Mouse (Mus musculus) small intestine, adult 2 months (tissue): ENCODE results near the gene Glrx5. TPM values are rescaled to one million over a fixed set of nuclear protein-coding genes. Genes with fewer than 3 reads are reported as not detected.

ENCODE experiments used
- H3K27ac ChIP-seq: fragments of 200-500 bp; 2 replicates; pipeline ENCODE4 v1.5.1; 2012; ENCODE audit warnings: low read depth, low read length, control low read depth, inconsistent platforms; ENCODE audit not compliant: insufficient read depth
- H3K27me3 ChIP-seq: fragments of 200-500 bp; 2 replicates; pipeline ENCODE4 v1.6.1; 2012; ENCODE audit warnings: mild to moderate bottlenecking, moderate library complexity, low read length, inconsistent platforms; ENCODE audit not compliant: control insufficient read depth, insufficient read depth
- H3K36me3 ChIP-seq: fragments of 200-500 bp; 2 replicates; pipeline ENCODE4 v1.6.1; 2012; ENCODE audit warnings: mild to moderate bottlenecking, low read length, control low read depth, inconsistent platforms; ENCODE audit not compliant: control insufficient read depth, insufficient read depth
- H3K4me1 ChIP-seq: fragments of 200-500 bp; 2 replicates; pipeline ENCODE4 v1.6.1; 2012; ENCODE audit warnings: low read length, inconsistent platforms, mixed read lengths; ENCODE audit not compliant: control insufficient read depth, insufficient read depth, insufficient read length
- H3K4me3 ChIP-seq: fragments of 200-500 bp; 2 replicates; pipeline ENCODE4 v1.5.1; 2012; ENCODE audit warnings: low read depth, mild to moderate bottlenecking, control low read depth, inconsistent platforms, low read length, moderate library complexity
- CTCF ChIP-seq: fragments of 200-500 bp; IDR thresholded peaks from 2 replicates; pipeline ENCODE4 v1.5.1; 2012; ENCODE audit warnings: low read depth, mild to moderate bottlenecking, control low read depth, inconsistent platforms, low read length, moderate library complexity, mixed read lengths; ENCODE audit not compliant: insufficient replicate concordance, insufficient read length; ENCODE audit errors: extremely low read depth
- POLR2A ChIP-seq: fragments of 200-500 bp; IDR thresholded peaks from 2 replicates; pipeline ENCODE4 v1.6.1; 2012; ENCODE audit warnings: low read depth, mild to moderate bottlenecking, control low read depth, inconsistent platforms, low read length, moderate library complexity
- WGBS: fragments of 180-500 bp; shearing (Covaris S2); methylation state at CpG from one replicate; pipeline ENCODE4 v1.1.7; 2018; 5-methylcytosine and 5-hydroxymethylcytosine counted together
- polyA plus RNA-seq: library from polyadenylated mRNA; depleted of rRNA; stranded (reverse); fragments of >200 nt; gene quantifications from 2 replicates; pipeline ENCODE4 v1.2.3, GENCODE M21; 2012

The Glrx5 gene
- polyA plus RNA-seq, 1 experiment = 82.0 TPM

DNA sequence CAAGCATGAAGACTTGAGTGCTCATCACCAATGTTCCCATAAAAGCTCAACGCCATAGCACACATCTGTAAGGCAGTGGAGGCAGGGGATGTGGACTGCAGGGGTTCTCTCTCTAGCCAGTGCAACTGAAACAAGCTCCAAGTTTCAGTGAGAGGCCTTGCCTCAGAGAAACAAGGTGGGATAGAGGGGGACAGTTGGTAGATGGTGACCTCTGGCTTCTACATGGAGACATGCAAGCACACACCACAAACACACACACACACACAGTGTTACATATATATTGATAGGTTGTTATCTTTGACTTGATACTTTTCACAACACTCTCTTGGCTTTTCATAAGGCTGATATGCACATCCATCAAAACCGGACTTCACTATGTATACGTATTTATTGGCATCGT lies 20.2 kb upstream of the Glrx5 start:
- H3K4me1 ChIP-seq = peaks cover 15% of the 10 kb centered on the region
- no peaks in the 10 kb centered on the region for H3K36me3 ChIP-seq
- H3K4me3 ChIP-seq = no peak overlapping the region
- WGBS = 92% methylated on average over 4 of the region's 4 CpGs
- TF ChIP-seq CTCF (no peak), POLR2A (no peak)
- peaks cover 2% of the 10 kb centered on the region; the same call in 1 of the 2 replicates for H3K27me3 ChIP-seq
- no peak overlapping the region for H3K27ac ChIP-seq

DNA sequence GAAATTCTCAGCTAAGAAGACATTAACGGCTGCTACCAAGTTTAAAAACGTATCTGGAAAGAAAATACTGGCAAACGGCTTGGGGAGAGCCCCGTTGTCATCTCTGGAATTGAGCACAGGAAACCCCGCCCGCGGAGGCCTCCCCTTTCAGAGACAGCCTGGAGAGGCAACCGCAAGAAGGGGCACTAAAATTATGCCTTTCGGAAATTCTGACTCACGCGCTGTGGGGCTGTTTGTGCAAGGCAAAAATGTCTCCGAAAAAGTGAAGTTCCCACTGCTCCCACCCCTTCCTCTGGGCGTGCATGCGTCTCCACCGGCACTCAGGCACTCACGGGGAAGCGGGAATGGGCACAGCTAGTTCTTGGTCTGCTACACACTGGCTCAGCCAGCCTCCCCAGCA lies 19.4 kb upstream of the Glrx5 start:
- no peak for TF ChIP-seq CTCF
- TF ChIP-seq POLR2A = no peak
- peaks cover 2% of the 10 kb centered on the region; the same call in 1 of the 2 replicates for H3K27me3 ChIP-seq
- no peaks in the 10 kb centered on the region for H3K36me3 ChIP-seq
- WGBS = 22% methylated on average over 17 of the region's 17 CpGs
- H3K4me1 ChIP-seq = peaks cover 15% of the 10 kb centered on the region
- peak overlapping the region; percentile 29 for H3K27ac ChIP-seq
- H3K4me3 ChIP-seq = peak overlapping the region; percentile 12; the same call in 1 of the 2 replicates

DNA sequence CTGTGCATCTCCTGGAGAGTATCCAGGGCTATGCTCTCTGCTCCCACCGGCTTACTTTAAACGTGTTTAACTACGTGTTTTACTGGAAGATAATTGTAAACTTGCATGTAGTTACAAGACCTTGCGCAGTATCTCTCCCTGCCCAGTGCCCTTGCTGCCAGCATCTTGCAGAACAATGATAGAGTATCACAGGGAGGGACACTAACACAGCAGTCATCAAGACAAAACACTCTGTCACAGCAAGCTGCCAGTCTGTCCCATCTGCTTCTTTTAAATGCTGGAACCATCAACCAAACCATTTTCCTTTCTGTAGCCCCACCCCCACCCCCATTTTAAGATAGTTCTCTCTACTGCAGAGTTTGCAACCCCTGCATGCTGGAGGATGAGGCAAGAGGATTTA lies 16.3 kb upstream of the Glrx5 start:
- no peak for TF ChIP-seq POLR2A
- no peak for TF ChIP-seq CTCF
- Histone ChIP-seq H3K36me3 (no peaks in the 10 kb centered on the region), H3K27me3 (peaks cover 2% of the 10 kb centered on the region; the same call in 1 of the 2 replicates), H3K4me3 (no peak overlapping the region), H3K27ac (0 out of 2 replicates have a peak overlapping the region, but pooled peaks have one; percentile 19), H3K4me1 (peaks cover 2% of the 10 kb centered on the region; the same call in 1 of the 2 replicates)
- 70% methylated on average over 4 of the region's 4 CpGs for WGBS

DNA sequence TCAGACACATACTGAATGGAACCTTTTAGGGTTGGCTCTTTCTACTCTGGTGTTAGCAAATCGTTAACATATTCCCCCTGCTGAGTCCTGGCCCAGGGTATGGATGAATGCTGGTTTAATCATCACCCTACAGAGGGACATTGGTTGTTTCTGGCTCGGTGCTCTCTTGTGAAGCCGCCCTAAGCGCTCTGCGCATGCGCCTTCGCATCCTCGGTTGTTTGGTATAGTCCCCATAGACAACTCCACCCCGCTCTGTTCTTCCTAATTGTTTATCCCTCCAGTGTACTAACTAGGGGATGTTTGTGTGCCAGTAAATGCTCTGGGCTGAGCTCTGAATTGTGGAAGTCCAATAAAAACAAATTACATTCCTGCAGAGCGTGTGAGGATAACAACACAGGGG lies 15.8 kb upstream of the Glrx5 start:
- 0 out of 2 replicates have a peak overlapping the region, but pooled peaks have one; percentile 19 for H3K27ac ChIP-seq
- 69% methylated on average over 10 of the region's 10 CpGs for WGBS
- H3K36me3 ChIP-seq = no peaks in the 10 kb centered on the region
- H3K27me3 ChIP-seq = peaks cover 2% of the 10 kb centered on the region; the same call in 1 of the 2 replicates
- H3K4me3 ChIP-seq = no peak overlapping the region
- TF ChIP-seq CTCF (no peak), POLR2A (no peak)
- peaks cover 2% of the 10 kb centered on the region; the same call in 1 of the 2 replicates for H3K4me1 ChIP-seq

DNA sequence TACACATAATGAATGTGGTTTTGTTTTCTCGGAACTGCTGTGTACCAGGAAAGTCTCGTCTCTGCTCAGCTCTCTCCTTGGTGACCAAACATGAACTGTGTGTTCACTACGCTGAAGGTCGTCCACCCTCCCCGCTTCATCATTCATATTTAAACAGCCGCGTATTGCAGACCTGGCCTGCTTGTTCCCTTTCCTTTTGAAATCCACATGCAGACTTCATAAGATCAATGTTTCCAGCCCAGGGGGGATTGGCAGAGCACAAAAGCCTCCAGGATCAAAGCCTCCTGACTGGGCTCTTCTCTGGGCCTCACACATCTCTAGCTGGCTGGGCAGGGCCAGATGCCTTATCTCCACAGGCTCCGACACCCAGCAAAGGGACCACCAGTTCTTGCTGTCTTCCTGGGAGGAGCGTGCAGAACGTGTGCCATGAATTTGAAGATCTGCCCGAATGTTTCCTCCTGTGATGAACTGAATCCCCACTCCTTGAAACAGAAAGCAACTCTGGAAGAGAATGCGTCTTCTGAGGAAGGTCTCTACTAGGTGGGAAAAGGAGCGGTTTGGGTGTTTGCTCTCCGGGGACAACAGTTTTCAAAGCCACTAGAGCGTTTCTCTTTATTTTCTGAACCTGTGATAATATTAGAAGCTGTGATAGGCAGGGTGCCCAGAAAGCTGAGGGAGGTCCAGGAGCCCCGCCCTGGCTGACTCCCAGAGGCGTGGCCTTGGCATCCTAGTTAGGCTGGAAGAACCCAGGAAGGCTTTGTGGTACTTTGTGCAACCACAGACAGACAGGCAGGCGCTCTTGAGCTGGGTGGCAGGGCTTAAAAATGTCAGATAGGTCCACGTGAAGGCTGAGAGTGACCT lies 12.9 kb upstream of the Glrx5 start:
- H3K36me3 ChIP-seq = no peaks in the 10 kb centered on the region
- no peaks in the 10 kb centered on the region for H3K4me1 ChIP-seq
- H3K4me3 ChIP-seq = no peak overlapping the region
- no peak overlapping the region for H3K27ac ChIP-seq
- 25% methylated on average over 19 of the region's 19 CpGs for WGBS
- TF ChIP-seq CTCF = no peak
- H3K27me3 ChIP-seq = no peaks in the 10 kb centered on the region

DNA sequence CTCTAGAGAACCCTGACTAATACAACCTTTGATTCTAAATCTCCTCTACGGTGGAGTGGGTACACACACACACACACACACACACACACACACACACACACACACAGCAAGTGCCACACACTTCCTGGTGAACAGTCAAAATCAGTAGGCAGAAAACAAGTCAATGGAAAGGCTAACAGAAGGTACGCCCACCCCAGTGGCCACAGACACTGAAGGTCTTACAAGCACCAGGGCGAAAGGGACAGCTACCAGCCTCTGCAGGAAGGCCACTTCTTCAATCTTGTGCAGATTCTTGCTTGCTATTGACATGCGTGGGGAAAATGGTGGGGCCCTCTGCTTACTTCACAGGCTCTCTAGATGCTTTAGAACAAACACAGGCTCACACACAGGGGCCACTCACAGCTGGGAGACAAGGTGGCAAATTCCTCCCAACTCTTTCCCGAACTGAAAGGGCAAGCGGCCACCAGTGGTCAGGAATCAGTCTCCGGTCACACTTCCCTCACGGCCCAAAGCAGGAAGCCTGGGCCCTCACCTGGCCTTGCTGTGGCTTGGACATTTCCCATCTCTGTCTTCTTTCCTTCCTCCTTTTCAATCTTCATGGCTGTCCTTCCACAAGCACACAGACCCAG lies 10.9 kb upstream of the Glrx5 start:
- TF ChIP-seq POLR2A = no peak
- no peak for TF ChIP-seq CTCF
- no peaks in the 10 kb centered on the region for H3K36me3 ChIP-seq
- H3K27ac ChIP-seq = no peak overlapping the region
- WGBS = 73% methylated on average over 8 of the region's 8 CpGs
- H3K27me3 ChIP-seq = no peaks in the 10 kb centered on the region
- H3K4me1 ChIP-seq = no peaks in the 10 kb centered on the region
- H3K4me3 ChIP-seq = no peak overlapping the region

DNA sequence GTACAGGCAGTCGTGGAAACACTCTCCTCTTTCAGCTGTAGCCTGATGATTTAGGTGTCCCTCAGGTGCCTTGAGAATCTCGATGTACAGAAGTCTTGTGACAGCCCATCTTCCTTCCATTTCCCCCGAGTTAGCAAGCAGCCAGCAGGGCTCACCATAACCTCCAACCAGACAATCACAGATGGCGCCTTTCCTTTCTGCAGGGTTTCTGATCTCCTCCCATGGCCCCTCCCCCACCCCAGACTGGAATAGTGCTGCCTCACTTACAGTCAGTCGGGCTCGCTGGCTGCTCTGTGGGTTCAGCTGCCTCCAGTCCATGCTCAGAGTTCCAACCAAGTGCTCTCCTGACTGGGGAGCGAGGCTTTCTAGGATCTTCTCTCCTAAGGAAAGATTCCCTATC lies 10.3 kb upstream of the Glrx5 start:
- Histone ChIP-seq H3K27me3 (no peaks in the 10 kb centered on the region), H3K4me1 (no peaks in the 10 kb centered on the region), H3K27ac (no peak overlapping the region), H3K36me3 (no peaks in the 10 kb centered on the region), H3K4me3 (no peak overlapping the region)
- WGBS = 66% methylated on average over 7 of the region's 7 CpGs
- TF ChIP-seq CTCF (no peak), POLR2A (no peak)
